Mouse (Mus musculus) liver, embryonic 16.5 days (tissue): ENCODE data around the gene Gm45753. TPM values are rescaled to one million over a fixed set of nuclear protein-coding genes. Genes with fewer than 3 reads are reported as not detected.

Experiments used
- ATAC-seq: fragments of 200-750 bp; cut with Nextera tagmentation; 2 replicates; pipeline ENCODE4 v1.8.0; 2017; ENCODE audit warnings: low read depth, mild to moderate bottlenecking, moderate number of reproducible peaks, moderate library complexity
- H3K27ac ChIP-seq: fragments of 300-500 bp; sonication (generic); 2 replicates; pipeline ENCODE4 v1.5.1; 2014; ENCODE audit warnings: mild to moderate bottlenecking, low read length
- H3K27me3 ChIP-seq: fragments of 300-500 bp; sonication (generic); 2 replicates; pipeline ENCODE4 v1.6.1; 2014; ENCODE audit warnings: low read depth, low read length, mixed read lengths; ENCODE audit not compliant: control insufficient read depth, insufficient read depth
- H3K36me3 ChIP-seq: fragments of 300-500 bp; sonication (generic); 2 replicates; pipeline ENCODE4 v1.6.1; 2014; ENCODE audit warnings: mild to moderate bottlenecking; ENCODE audit not compliant: control insufficient read depth, insufficient read depth
- H3K4me1 ChIP-seq: fragments of 300-500 bp; sonication (generic); 2 replicates; pipeline ENCODE4 v1.6.1; 2014; ENCODE audit warnings: low read depth, low read length, mixed read lengths; ENCODE audit not compliant: control insufficient read depth
- H3K4me2 ChIP-seq: fragments of 300-500 bp; sonication (generic); 2 replicates; pipeline ENCODE4 v1.6.1; 2014; ENCODE audit warnings: low read depth, low read length, mixed read lengths
- H3K4me3 ChIP-seq: fragments of 300-500 bp; sonication (generic); 2 replicates; pipeline ENCODE4 v1.5.1; 2014; ENCODE audit warnings: low read depth, mild to moderate bottlenecking, low read length
- H3K9ac ChIP-seq: fragments of 300-500 bp; sonication (generic); 2 replicates; pipeline ENCODE4 v1.6.1; 2014; ENCODE audit warnings: low read depth, low read length
- H3K9me3 ChIP-seq: fragments of 300-500 bp; sonication (generic); replicated peaks from 2 replicates; pipeline ENCODE4 v1.6.1; 2016; ENCODE audit warnings: low read length; ENCODE audit not compliant: control insufficient read depth
- WGBS: fragments of 180-500 bp; shearing (Covaris S2); extraction: QIAGEN DNeasy Blood & Tissue Kit; methylation state at CpG from one replicate; pipeline ENCODE4 v1.1.7; 2014; ENCODE audit not compliant: insufficient replicate concordance; 5-methylcytosine and 5-hydroxymethylcytosine counted together
- polyA plus RNA-seq: library from polyadenylated mRNA; unstranded; fragments of >200 nt; fragmentation: Nextera tagmentation; extraction: Ambion mirVana; gene quantifications from 2 replicates; pipeline ENCODE4 v1.2.1, GENCODE M21; 2015

The Gm45753 gene
- polyA plus RNA-seq, 1 experiment from 2014 or later, result 26.5 TPM

DNA sequence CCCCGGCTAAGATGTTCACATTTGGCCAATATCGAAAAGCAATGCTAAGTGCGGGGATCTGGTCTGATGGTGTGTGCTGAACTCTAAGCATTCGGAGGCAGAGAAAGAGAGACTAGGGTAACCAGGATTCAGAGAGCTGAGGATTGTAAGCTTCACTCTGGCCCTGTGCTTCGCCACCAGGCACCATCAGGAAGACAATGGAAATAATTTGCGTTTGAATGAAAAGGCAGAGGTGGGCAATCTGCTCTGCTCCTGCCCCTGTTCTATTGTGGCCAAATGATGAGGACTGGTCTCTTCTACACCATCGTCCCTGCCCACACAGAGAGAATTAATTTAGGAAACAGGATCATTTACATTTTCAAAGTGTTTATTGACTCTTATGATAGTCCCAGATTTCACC lies 62.0 kb downstream of the Gm45753 start:
- WGBS, result 58% methylated on average over 7 of the region's 7 CpGs
- no peaks in the 10 kb centered on the region for H3K27me3 ChIP-seq
- no peak overlapping the region for H3K27ac ChIP-seq
- H3K36me3 ChIP-seq, result peaks cover 3% of the 10 kb centered on the region; the same call in 1 of the 2 replicates
- ATAC-seq, result no peak
- H3K4me2 ChIP-seq, result no peak overlapping the region
- no peaks in the 10 kb centered on the region for H3K9me3 ChIP-seq
- H3K4me3 ChIP-seq, result no peak overlapping the region
- no peaks in the 10 kb centered on the region for H3K4me1 ChIP-seq
- H3K9ac ChIP-seq, result no peak overlapping the region

DNA sequence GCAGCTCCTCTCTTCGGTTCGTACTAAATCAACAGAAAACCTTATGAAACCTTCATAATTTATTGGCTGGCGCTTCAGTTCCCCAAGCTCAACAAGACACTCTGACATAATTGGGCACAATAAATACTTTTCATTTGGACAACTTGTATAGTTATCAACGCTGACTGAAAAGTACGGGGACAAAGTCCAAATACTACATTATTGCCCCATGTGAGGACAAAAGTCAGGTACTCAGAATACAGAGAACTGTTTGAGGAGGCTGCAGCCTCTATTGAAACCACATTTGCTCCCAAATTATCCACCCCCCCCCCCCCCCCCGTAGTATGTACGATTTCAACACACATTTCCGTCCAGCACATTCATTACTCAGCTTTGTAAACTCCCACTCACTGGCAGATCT lies 68.9 kb downstream of the Gm45753 start:
- no peaks in the 10 kb centered on the region for H3K27me3 ChIP-seq
- ATAC-seq, result peak; percentile 58
- no peaks in the 10 kb centered on the region; the same call in 1 of the 2 replicates for H3K4me1 ChIP-seq
- no peaks in the 10 kb centered on the region for H3K36me3 ChIP-seq
- H3K4me2 ChIP-seq, result no peak overlapping the region
- H3K27ac ChIP-seq, result no peak overlapping the region; the same call in none of the 2 replicates
- no peak overlapping the region for H3K9ac ChIP-seq
- H3K4me3 ChIP-seq, result no peak overlapping the region
- no peaks in the 10 kb centered on the region for H3K9me3 ChIP-seq
- WGBS, result 48% methylated on average over 8 of the region's 8 CpGs

DNA sequence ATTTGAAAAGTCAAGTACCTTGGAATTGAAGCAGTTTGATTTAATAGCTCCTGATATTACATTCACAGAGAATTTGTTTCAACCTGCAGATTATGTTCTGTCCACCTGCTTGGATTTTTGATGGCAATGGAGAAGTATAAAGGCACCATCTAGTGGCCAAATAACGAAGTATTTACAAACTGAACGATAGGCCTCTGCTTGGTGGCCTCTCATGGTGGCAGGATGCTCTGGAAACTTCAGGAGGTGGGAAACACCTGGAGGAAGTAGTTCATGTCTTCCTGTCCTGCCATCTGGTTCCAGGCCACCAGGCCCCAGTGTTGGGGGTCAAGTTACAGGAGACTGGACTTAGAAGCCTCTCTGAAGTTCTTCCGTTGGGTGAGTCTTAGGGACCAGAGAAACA lies 70.0 kb downstream of the Gm45753 start:
- Histone ChIP-seq H3K9me3 (no peaks in the 10 kb centered on the region), H3K36me3 (no peaks in the 10 kb centered on the region), H3K27me3 (no peaks in the 10 kb centered on the region), H3K4me1 (no peaks in the 10 kb centered on the region; the same call in 1 of the 2 replicates), H3K9ac (no peak overlapping the region), H3K4me2 (no peak overlapping the region), H3K4me3 (no peak overlapping the region), H3K27ac (no peak overlapping the region)
- no peak for ATAC-seq
- 17% methylated on average over 3 of the region's 3 CpGs for WGBS

DNA sequence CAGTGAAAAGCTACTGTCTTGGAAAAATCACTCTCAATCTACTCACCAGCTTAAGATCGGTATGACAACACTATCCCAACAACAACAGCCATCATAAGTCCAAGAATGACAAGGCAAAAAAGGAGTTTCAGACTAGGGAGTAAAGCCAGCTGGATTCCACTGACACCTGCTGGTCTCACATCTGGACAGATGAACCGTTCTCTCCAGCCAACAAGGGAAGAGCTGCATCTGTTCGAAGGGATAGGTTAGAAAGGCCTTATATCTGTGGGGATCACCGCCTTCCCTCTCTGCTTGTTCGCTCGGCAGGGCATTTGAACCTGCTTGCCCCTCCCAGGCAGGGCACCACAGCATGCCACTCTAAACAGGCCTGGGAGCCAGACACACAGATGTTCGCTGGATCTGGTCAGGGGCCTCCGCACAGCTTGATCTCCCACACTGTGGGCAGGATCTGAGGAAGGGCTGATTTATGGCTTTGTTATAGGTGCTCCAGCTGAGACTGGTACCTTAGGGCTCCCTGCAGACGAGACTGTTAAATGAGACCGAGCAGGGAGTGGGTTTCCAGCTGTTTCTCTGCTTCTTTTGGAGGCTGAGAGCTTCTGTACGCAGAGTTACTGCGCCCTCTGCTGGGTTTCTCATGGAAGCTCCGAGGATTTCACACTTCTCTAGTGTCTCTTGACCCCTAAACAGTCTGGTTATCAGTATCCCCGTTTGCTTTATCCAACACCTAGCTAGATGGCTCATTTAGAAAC lies 71.9 kb downstream of the Gm45753 start:
- H3K27me3 ChIP-seq, result no peaks in the 10 kb centered on the region
- no peak overlapping the region for H3K9ac ChIP-seq
- H3K4me3 ChIP-seq, result no peak overlapping the region
- no peaks in the 10 kb centered on the region for H3K9me3 ChIP-seq
- H3K4me2 ChIP-seq, result no peak overlapping the region
- no peak for ATAC-seq
- H3K36me3 ChIP-seq, result no peaks in the 10 kb centered on the region
- no peaks in the 10 kb centered on the region; the same call in 1 of the 2 replicates for H3K4me1 ChIP-seq
- no peak overlapping the region for H3K27ac ChIP-seq
- 21% methylated on average over 14 of the region's 14 CpGs for WGBS

DNA sequence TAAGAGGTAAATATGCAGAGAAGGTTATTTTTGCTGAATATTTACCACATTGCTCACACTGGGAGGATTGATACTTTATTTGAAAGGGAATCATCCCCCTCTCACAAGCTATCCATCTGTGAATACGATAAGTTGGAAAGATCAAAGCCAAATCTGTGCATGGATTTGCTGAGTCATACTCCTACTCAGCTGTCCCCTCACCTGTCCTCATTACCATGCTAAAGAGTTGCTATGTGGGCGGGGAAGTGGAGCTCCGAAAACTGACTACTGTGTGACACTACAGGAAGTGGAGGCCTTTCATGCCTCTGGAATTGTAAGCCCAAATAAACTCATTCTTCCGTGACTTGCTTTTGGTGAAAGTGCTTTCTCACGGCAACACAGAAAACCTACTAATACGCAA lies 73.0 kb downstream of the Gm45753 start:
- WGBS, result 60% methylated on average over 6 of the region's 6 CpGs
- no peaks in the 10 kb centered on the region for H3K9me3 ChIP-seq
- no peak for ATAC-seq

DNA sequence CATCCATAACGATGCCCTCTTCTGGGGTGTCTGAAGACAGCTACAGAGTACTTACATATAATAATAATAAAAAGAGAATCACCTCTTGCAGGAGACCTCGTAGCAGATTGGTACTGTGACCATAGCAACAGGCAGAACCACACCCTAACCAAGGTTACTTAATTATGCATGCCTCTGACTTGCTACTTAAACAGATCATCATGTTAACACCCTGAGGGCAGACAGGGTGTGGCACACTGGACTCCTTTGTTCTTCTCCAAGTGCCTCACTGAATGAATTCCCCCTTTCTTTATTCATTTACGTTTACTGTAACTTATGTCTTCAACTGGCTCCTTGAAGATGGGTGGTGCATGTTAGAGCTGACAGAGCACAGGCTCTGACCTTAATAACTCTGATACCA lies 75.0 kb downstream of the Gm45753 start:
- no peaks in the 10 kb centered on the region for H3K27me3 ChIP-seq
- H3K27ac ChIP-seq, result no peak overlapping the region
- no peaks in the 10 kb centered on the region for H3K36me3 ChIP-seq
- no peaks in the 10 kb centered on the region for H3K9me3 ChIP-seq
- no peaks in the 10 kb centered on the region for H3K4me1 ChIP-seq
- 53% methylated on average over 3 of the region's 3 CpGs for WGBS
- H3K9ac ChIP-seq, result no peak overlapping the region
- no peak overlapping the region for H3K4me3 ChIP-seq
- H3K4me2 ChIP-seq, result no peak overlapping the region
- no peak for ATAC-seq

More for the DNA sequence above, 73.0 kb downstream of the Gm45753 start:
- H3K27me3 ChIP-seq, result no peaks in the 10 kb centered on the region
- no peak overlapping the region for H3K27ac ChIP-seq
- H3K36me3 ChIP-seq, result no peaks in the 10 kb centered on the region
- no peak overlapping the region for H3K4me2 ChIP-seq
- no peaks in the 10 kb centered on the region; the same call in 1 of the 2 replicates for H3K4me1 ChIP-seq
- no peak overlapping the region for H3K9ac ChIP-seq
- no peak overlapping the region for H3K4me3 ChIP-seq

Other genes starting within 250 kb of the Gm45753 start
- gene Mtnr1a, start 239.3 kb downstream of the Gm45753 start, polyA plus RNA-seq, result not detected in 2 replicates
- gene F11, start 46.4 kb downstream of the Gm45753 start, polyA plus RNA-seq, result 51.0 and 56.3 TPM in 2 replicates
- 13.9 and 18.1 TPM in 2 replicates for gene Klkb1, start 13.6 kb downstream of the Gm45753 start, polyA plus RNA-seq
- 6.4 and 6.5 TPM in 2 replicates for gene Cyp4v3, start 24.8 kb upstream of the Gm45753 start, polyA plus RNA-seq
- 1.6 and 1.8 TPM in 2 replicates for gene Fam149a, start 73.8 kb upstream of the Gm45753 start, polyA plus RNA-seq
- gene Tlr3, start 102.6 kb upstream of the Gm45753 start, polyA plus RNA-seq, result 0.92 and 1.0 TPM in 2 replicates
- gene Sorbs2, start 199.3 kb upstream of the Gm45753 start, polyA plus RNA-seq, result 12.7 and 13.7 TPM in 2 replicates